Mouse (Mus musculus): ENCODE measurements at regions not wholly inside any gene's neighbourhood (a gene's known extent, or its start where the extent isn't known, plus 50 kb on each side); places are given as distances from the start of the nearest gene placed in this dataset.

DNA sequence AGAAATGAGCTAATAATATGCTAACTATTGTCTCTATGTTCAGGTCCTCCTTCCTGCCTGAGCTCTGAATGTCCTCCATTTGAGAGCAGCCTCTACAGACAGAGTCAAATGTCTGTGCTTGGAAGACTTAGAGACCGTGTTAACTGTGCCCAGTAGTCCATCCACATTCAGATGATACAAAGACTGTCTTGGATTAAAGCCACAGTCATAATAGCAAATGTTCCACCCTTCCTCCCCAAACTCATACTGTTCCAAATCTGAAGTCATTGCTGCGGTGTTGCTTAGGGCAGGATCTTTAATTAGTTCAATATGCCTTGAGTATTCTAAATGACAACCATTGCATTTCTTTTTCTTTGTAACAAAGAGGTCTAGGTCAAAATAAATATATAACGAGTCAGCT lies 923.2 kb upstream of the Gm7489 start:
- DNase-seq, result no peak

DNA sequence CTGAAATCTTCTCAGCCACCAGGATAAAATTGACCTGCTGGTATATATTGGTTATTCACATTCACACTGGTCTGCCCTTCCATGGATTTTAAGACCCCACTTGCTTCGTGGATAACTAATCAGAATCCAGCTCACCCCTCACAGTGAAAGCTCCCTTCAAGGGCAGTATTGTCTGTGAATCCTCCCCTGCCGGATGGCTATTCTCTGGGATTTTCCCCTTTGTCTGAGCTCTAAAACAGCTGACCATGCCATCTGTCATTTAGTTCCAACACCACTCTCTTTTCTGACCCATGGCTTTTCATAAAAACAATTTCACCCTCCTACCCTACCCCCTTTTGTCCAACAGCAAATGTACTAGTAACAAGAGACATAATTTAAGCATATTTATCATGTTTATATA lies 920.8 kb upstream of the Gm7489 start:
- no peak for DNase-seq

DNA sequence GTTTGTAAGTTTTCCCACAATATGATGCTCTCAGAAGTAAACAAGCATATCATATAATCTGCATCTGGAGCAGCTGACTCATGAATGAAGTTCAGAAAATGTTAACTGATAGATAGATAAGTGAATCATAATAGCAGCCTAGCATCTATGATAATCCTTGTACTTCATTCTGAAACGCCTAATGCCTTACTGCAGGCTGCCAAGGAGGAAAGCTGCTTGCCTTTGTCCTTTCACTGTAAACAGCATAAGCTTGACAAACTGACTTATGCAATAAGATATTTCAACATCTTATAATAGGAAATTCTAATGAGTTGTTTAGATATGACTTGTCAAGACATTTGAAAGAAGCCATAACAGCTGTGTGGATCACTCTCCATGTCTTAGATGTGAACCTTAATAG lies 920.3 kb upstream of the Gm7489 start:
- peak; percentile 5 for DNase-seq

DNA sequence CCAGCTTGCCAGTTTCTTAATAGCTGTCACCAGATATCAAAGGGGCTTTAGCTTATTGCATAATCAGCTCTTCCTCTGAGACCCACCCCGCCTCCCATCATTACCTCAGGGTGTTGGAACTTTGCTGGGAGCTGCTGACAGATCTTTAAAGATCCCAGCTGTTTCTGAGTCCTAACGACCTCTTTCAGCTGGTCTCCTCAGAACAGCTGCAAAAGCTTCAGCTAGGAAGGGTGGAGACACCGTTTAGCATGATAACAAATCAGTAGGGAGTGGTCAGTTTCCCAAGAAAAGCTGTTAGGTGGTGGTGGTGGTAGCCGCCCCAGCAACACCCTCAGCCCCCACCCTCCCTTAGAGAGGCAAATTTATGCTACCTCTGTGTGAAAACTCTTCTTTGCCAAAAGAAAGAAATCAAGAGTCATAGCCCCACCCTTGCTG lies 916.9 kb upstream of the Gm7489 start:
- no peak for DNase-seq

DNA sequence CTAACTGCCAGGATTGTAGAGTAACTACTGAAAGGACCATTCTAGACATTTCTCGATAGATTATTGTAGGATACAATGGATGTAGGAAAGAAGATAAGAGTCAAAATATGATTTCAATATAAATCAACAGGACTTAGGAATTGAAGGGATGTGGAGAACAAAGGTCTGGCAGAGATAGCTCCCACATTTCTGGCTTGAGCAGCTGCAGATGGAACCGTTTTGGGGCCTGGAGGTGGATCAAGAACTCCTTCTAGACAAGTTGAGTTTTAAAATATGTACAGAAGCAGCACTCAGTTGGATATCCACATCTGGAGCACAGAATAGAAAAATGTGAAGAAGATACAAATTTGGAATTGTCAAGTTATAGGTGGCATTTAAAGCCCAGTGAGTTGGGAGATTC lies 901.9 kb upstream of the Gm7489 start:
- DNase-seq, result no peak

GRCm38 (mm10) chr15:52990580-52990979 lies 894.1 kb upstream of the Gm7489 start:
- DNase-seq, result no peak

GRCm38 (mm10) chr15:52994351-52994750 lies 890.4 kb upstream of the Gm7489 start:
- DNase-seq, result no peak

- no peak for DNase-seq
Measured at GRCm38 (mm10) chr15:52999200-52999599, 885.5 kb upstream of the Gm7489 start.

GRCm38 (mm10) chr15:52999776-53000175 lies 884.9 kb upstream of the Gm7489 start:
- peak; percentile 10 for DNase-seq

DNA sequence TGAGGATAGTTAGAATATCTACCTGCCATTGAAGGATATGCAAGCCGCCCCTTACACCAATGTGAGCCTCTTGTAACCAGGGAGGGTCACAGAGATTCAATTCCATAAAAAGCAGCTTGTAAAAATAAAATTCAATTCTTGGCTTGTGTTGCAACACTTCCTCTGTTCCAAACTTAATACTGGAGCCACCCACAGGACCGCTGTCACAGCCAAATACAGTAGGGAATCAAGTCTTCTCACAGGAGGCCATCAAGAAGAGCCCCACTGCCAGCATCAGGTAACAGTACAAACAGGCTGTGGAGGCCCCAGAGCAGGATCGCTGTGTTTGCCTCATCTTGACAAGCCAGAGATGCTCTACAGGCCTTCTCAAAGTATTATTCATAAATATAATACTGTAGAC lies 883.3 kb upstream of the Gm7489 start:
- peak; percentile 26 for DNase-seq

- no peak for DNase-seq
Measured at GRCm38 (mm10) chr15:53001964-53002363, 882.7 kb upstream of the Gm7489 start.

DNA sequence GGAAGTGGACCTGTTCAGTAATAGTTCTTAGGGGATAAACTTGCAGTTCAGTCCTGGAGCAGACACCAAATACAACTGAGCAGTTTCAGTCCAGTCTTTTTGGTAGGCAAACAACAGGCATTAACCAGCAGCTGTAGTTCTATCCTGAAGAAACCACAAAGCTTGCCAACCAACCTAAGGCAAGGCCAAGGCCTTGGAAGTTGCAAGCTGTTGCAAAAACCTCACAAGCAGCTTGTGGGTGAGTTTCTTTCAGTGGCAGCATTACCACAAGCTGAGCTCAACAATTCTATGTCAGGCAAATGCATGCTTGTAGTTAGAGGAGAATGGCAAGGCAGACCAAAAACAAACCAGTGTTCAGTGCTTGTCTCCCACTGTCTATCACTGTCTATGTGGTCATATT lies 880.6 kb upstream of the Gm7489 start:
- DNase-seq, result no peak

- DNase-seq, result no peak
Measured at GRCm38 (mm10) chr15:53006844-53007243, 877.9 kb upstream of the Gm7489 start.

GRCm38 (mm10) chr15:53009337-53009736 lies 875.4 kb upstream of the Gm7489 start:
- DNase-seq, result no peak
